Mouse (Mus musculus): Measurements from ENCODE around the gene Fgfr2.

The Fgfr2 gene

GRCm38 (mm10) chr7:130378308-130378707 is 2744.8 kb downstream of the Fgfr2 start:
- DNase-seq (ENCODE audit: low read depth) = peak; percentile 64

- DNase-seq (ENCODE audit: low read depth) = no peak
These were observed 2748.8 kb downstream of the Fgfr2 start for GRCm38 (mm10) chr7:130374311-130374710.

- no peak for DNase-seq (ENCODE audit: low read depth)
These were observed 2754.1 kb downstream of the Fgfr2 start for GRCm38 (mm10) chr7:130368827-130369641.

GRCm38 (mm10) chr7:130368036-130368826 is 2754.9 kb downstream of the Fgfr2 start:
- DNase-seq (ENCODE audit: low read depth) = no peak

GRCm38 (mm10) chr7:130367222-130368035 is 2755.7 kb downstream of the Fgfr2 start:
- no peak for DNase-seq (ENCODE audit: low read depth)

- DNase-seq (ENCODE audit: low read depth) = no peak
These were observed 2757.4 kb downstream of the Fgfr2 start for GRCm38 (mm10) chr7:130365711-130366110.

GRCm38 (mm10) chr7:130340412-130341152 is 2782.6 kb downstream of the Fgfr2 start:
- no peak for DNase-seq (ENCODE audit: low read depth)

- no peak for DNase-seq (ENCODE audit: low read depth)
These were observed 2785.5 kb downstream of the Fgfr2 start for GRCm38 (mm10) chr7:130337601-130338000.

GRCm38 (mm10) chr7:130335440-130336051 is 2787.6 kb downstream of the Fgfr2 start:
- DNase-seq (ENCODE audit: low read depth) = no peak

- no peak for DNase-seq (ENCODE audit: low read depth)
These were observed 2790.5 kb downstream of the Fgfr2 start for GRCm38 (mm10) chr7:130332515-130333220.

GRCm38 (mm10) chr7:130327603-130328365 is 2795.4 kb downstream of the Fgfr2 start:
- DNase-seq (ENCODE audit: low read depth) = no peak

- no peak for DNase-seq (ENCODE audit: low read depth)
These were observed 2797.1 kb downstream of the Fgfr2 start for GRCm38 (mm10) chr7:130325983-130326433.

- no peak for DNase-seq (ENCODE audit: low read depth)
These were observed 2798.3 kb downstream of the Fgfr2 start for GRCm38 (mm10) chr7:130324716-130325401.

- DNase-seq (ENCODE audit: low read depth) = no peak
These were observed 2799.4 kb downstream of the Fgfr2 start for GRCm38 (mm10) chr7:130323766-130324165.

- DNase-seq (ENCODE audit: low read depth) = no peak
These were observed 2803.2 kb downstream of the Fgfr2 start for GRCm38 (mm10) chr7:130319799-130320556.

- no peak for DNase-seq (ENCODE audit: low read depth)
These were observed 2806.9 kb downstream of the Fgfr2 start for GRCm38 (mm10) chr7:130316294-130316693.

- DNase-seq (ENCODE audit: low read depth) = no peak
These were observed 2807.9 kb downstream of the Fgfr2 start for GRCm38 (mm10) chr7:130315221-130315620.

- no peak for DNase-seq (ENCODE audit: low read depth)
These were observed 2808.5 kb downstream of the Fgfr2 start for GRCm38 (mm10) chr7:130314658-130315057.

All from 416B (cell line).